In genomic region chr2:150803035-150803434, GRCm38 (mm10) we compare ENCODE assay signal across 9 mouse cellular contexts. TPM values are rescaled to one million over a fixed set of nuclear protein-coding genes. Genes with fewer than 3 reads are reported as not detected.
A peak's percentile ranks its signal among the peaks of the same experiment; 100 is the strongest.
DNase-seq lines count a peak whose midpoint lies in the region; ATAC-seq lines count a peak whose summit lies in the region.
"Had no signal": no experiment of that assay in that cellular context is flagged by ENCODE, and none has a peak within 500 bp of the region (broad histone marks: within the 10 kb centered on the region; RNA-seq: fewer than 3 reads in every experiment).

No protein-coding gene starts in this region.

- ATAC-seq in forebrain, embryonic 11.5 days (replicated peaks; ENCODE audit: low FRiP score), result no peak

- no peaks in the 10 kb centered on the region for H3K4me1 ChIP-seq in forebrain, embryonic 11.5 days (replicated peaks; ENCODE audit: control insufficient read depth, insufficient read depth, low read length)

- intact Hi-C loops in heart, postnatal 36 days (cut with DNase I), result loop anchor here (5.0 to 10.0 kb wide), 2 partner anchors 196 to 202 kb away; partner anchors contain the start of gene Apmap

- no peaks in the 10 kb centered on the region for H3K9me3 ChIP-seq in forebrain, embryonic 11.5 days (ENCODE audit: control insufficient read depth, low read length)
- H3K9me3 ChIP-seq: lung, embryonic 15.5 days had no signal

- H3K4me2 ChIP-seq in forebrain, embryonic 11.5 days (ENCODE audit: low read depth, low read length, severe bottlenecking), result no peak overlapping the region
- H3K4me2 ChIP-seq: lung, embryonic 15.5 days had no signal

- no peak overlapping the region for H3K9ac ChIP-seq in forebrain, embryonic 11.5 days (ENCODE audit: low read length)
- H3K9ac ChIP-seq: lung, embryonic 15.5 days had no signal

- H3K27me3 ChIP-seq in forebrain, embryonic 11.5 days (ENCODE audit: control insufficient read depth, insufficient read depth, low read length), result no peaks in the 10 kb centered on the region
- H3K27me3 ChIP-seq: lung, embryonic 15.5 days had no signal

- no peaks in the 10 kb centered on the region for H3K36me3 ChIP-seq in forebrain, embryonic 11.5 days (ENCODE audit: control insufficient read depth, insufficient read depth, low read length)

- H3K4me3 ChIP-seq in forebrain, embryonic 11.5 days (ENCODE audit: low read depth, low read length), result no peak overlapping the region
- H3K4me3 ChIP-seq: lung, embryonic 15.5 days had no signal

- H3K27ac ChIP-seq in forebrain, embryonic 11.5 days (ENCODE audit: low read depth, low read length), result no peak overlapping the region
- H3K27ac ChIP-seq: lung, embryonic 15.5 days had no signal

- 91% methylated on average over 1 of the region's 1 CpGs for WGBS in forebrain, embryonic 11.5 days

- peak; percentile 36 for DNase-seq in heart, postnatal 4 days
- DNase-seq in heart, postnatal 36 days, result no peak
- peak; percentile 32 for DNase-seq in thymus, postnatal 14 days
- DNase-seq in thymus, postnatal 10 days (ENCODE audit: low spot score in 2 of 2), result no peak
- peak; percentile 54 for DNase-seq in embryo, embryonic 10.5 days (ENCODE audit: low spot score)
- DNase-seq in gastrocnemius, postnatal 10 days, result no peak
- no peak for DNase-seq in layer of hippocampus, adult 8-10 months (ENCODE audit: low spot score in 2 of 2)
- DNase-seq in forebrain, embryonic 11.5 days (ENCODE audit: low spot score), result no peak

RNA-seq across cellular contexts. Expression of gene Pygb, which starts 16.5 kb away (rescaled TPM):
- total RNA-seq in heart, postnatal 4 days (2021), result 100 to 1,000 TPM; 344 to 352 TPM
- 100 to 1,000 TPM; 559 to 572 TPM for total RNA-seq in heart, postnatal 36 days (2021)
- total RNA-seq in gastrocnemius, postnatal 10 days (2021), result 10 to 100 TPM; 15.2 to 20.1 TPM
- total RNA-seq in layer of hippocampus, adult 8-10 months (2022), result 100 to 1,000 TPM; 197 to 249 (median 221) TPM
- polyA plus RNA-seq in forebrain, embryonic 11.5 days (2014; fragmentation: Nextera tagmentation; extraction: Ambion mirVana), result 55.6 and 59.4 TPM in 2 replicates

RNA-seq across cellular contexts. Expression of gene Entpd6, which starts 54.2 kb away (rescaled TPM):
- 10 to 100 TPM; 16.9 to 18.0 TPM for total RNA-seq in heart, postnatal 4 days (2021)
- total RNA-seq in heart, postnatal 36 days (2021), result 10 to 100 TPM; 14.3 to 16.0 TPM
- total RNA-seq in gastrocnemius, postnatal 10 days (2021), result 1 to 10 TPM; 6.7 to 7.3 TPM
- total RNA-seq in layer of hippocampus, adult 8-10 months (2022), result 10 to 100 TPM; 57.3 to 70.1 (median 67.0) TPM
- 27.0 and 28.8 TPM in 2 replicates for polyA plus RNA-seq in forebrain, embryonic 11.5 days (2014; fragmentation: Nextera tagmentation; extraction: Ambion mirVana)

Comparison
In these comparisons a context has a peak if more than half of its experiments do, and no peak if none do; other contexts are left out.
1. DNase-seq: peak in heart, postnatal 4 days (single experiment), thymus, postnatal 14 days (single experiment) and embryo, embryonic 10.5 days (single experiment); none in heart, postnatal 36 days (0 of 2), thymus, postnatal 10 days (0 of 2), gastrocnemius, postnatal 10 days (single experiment), layer of hippocampus, adult 8-10 months (0 of 2) and forebrain, embryonic 11.5 days (single experiment).
2. RNA of gene Pygb, which starts 16.5 kb away (total RNA-seq): 559 to 572 TPM in heart, postnatal 36 days, 344 to 352 TPM in heart, postnatal 4 days and 197 to 249 TPM in layer of hippocampus, adult 8-10 months; 15.2 to 20.1 TPM in gastrocnemius, postnatal 10 days; every median in the first group is over 4 times any median in the second.